Mouse (Mus musculus): Measurements from ENCODE around the gene Myo5a.

DNA sequence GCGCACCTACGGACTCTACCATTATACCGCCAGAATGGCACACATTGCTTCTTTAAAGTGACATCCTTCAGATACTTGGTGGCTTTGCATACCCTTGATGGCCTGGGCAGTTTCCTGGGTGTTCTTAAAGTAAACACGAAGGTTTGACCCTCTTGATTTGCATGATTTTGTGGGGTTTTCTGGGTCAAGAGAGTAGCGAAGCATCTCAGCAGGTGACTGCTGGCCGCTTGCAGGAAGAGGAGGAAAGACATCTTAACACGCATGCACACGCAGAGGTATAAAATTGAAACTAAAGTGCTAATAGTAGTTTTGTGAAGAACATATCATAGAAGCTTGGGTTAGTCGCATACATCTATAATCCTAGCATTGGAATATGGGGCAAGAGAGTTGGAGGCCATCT, 28.1 kb downstream of the Myo5a start:
- TF ChIP-seq CTCF (IDR thresholded peaks at IDR 0.05; ENCODE audit: insufficient read depth, low read length) (no peak), POLR2A (IDR thresholded peaks at IDR 0.05; ENCODE audit: borderline replicate concordance, extremely low read depth, low read depth, low read length) (no peak)
